Mouse (Mus musculus): Measurements from ENCODE around the gene Slc35g2. TPM values are rescaled to one million over a fixed set of nuclear protein-coding genes. Genes with fewer than 3 reads are reported as not detected.

The Slc35g2 gene
- polyA plus RNA-seq, 1 experiment = 0.95 TPM

DNA sequence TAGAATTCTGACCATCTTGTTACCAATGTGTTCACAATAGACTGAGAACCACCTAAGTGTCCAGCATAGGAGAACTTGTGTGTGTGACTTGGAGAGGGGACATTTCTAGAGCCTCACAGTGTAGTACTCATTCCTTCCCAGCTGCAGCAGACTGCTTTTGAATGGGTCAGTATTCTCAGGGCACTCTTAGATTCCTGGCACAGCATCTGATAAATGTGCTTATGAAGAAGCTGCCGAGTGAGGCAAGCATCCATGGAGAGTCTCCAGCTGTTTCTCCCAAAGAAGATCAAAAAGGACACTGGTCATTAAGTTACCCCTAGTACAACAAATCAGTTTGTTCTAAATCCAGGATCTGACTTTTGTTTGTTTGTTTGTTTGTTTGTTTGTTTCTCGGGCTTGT, 2.4 kb upstream of the Slc35g2 start:
- WGBS = 73% methylated on average over 2 of the region's 2 CpGs
- no peak for TF ChIP-seq CTCF (IDR thresholded peaks at IDR 0.05; ENCODE audit: control insufficient read depth, insufficient read depth, low read length)
- no peak for TF ChIP-seq POLR2A (IDR thresholded peaks at IDR 0.05; ENCODE audit: borderline replicate concordance, control insufficient read depth, low read depth, low read length)
- Histone ChIP-seq H3K27ac (ENCODE audit: control insufficient read depth, insufficient read depth, low read depth, low read length, poor library complexity) (no peak overlapping the region), H3K4me1 (ENCODE audit: control insufficient read depth, insufficient read depth, low read length) (no peaks in the 10 kb centered on the region), H3K4me3 (replicated peaks; ENCODE audit: control insufficient read depth, low read depth, low read length) (no peak overlapping the region)

- no peak overlapping the region for H3K27ac ChIP-seq (ENCODE audit: control insufficient read depth, insufficient read depth, low read depth, low read length, poor library complexity)
- TF ChIP-seq POLR2A (IDR thresholded peaks at IDR 0.05; ENCODE audit: borderline replicate concordance, control insufficient read depth, low read depth, low read length) = no peak
- H3K4me3 ChIP-seq (replicated peaks; ENCODE audit: control insufficient read depth, low read depth, low read length) = no peak overlapping the region
- 89% methylated on average over 1 of the region's 1 CpGs for WGBS
- H3K4me1 ChIP-seq (ENCODE audit: control insufficient read depth, insufficient read depth, low read length) = no peaks in the 10 kb centered on the region
Measured at GRCm38 (mm10) chr9:100571511-100571910, 621 bp upstream of the Slc35g2 start.

- H3K4me3 ChIP-seq (replicated peaks; ENCODE audit: control insufficient read depth, low read depth, low read length) = peak overlapping the region; percentile 47
- 7% methylated on average over 32 of the region's 32 CpGs for WGBS
- TF ChIP-seq CTCF (IDR thresholded peaks at IDR 0.05; ENCODE audit: control insufficient read depth, insufficient read depth, low read length) = no peak
Measured at GRCm38 (mm10) chr9:100569798-100570625, 878 bp downstream of the Slc35g2 start.

DNA sequence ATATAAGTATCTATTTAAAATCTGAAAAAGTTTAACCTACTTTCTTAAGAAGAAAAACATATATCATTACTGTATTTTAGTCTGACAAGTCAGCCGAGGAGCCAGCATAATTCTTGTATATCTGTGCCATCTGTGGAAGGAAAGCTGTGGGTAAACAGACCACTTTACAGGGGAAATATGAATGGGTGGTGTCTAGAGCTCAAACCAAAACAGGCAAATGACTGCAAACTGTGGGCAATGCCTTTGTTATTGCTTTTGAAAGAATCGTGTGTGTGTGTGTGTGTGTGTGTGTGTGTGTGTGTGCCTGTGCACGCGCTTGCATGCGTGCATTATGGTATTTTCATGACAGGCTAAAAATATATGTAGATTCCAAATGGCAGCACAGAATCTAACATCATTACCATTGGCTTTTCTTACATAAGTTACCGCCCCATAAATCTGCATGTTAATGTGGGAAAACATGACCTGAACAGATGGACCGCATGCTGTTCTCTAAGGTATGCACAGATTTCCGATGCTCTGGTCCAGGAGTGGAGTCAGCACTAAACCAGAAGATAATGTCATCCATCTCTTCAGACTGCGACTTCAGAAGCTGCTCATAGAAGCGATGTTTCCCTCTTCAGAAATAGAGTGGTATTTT, 10.5 kb downstream of the Slc35g2 start:
- no peak for TF ChIP-seq CTCF (IDR thresholded peaks at IDR 0.05; ENCODE audit: control insufficient read depth, insufficient read depth, low read length)
- TF ChIP-seq POLR2A (IDR thresholded peaks at IDR 0.05; ENCODE audit: borderline replicate concordance, control insufficient read depth, low read depth, low read length) = no peak
- 75% methylated on average over 10 of the region's 10 CpGs for WGBS

More at GRCm38 (mm10) chr9:100569798-100570625, 878 bp downstream of the Slc35g2 start:
- H3K27ac ChIP-seq (ENCODE audit: control insufficient read depth, insufficient read depth, low read depth, low read length, poor library complexity) = no peak overlapping the region; the same call in 1 of the 2 replicates
- no peaks in the 10 kb centered on the region for H3K4me1 ChIP-seq (ENCODE audit: control insufficient read depth, insufficient read depth, low read length)

DNA sequence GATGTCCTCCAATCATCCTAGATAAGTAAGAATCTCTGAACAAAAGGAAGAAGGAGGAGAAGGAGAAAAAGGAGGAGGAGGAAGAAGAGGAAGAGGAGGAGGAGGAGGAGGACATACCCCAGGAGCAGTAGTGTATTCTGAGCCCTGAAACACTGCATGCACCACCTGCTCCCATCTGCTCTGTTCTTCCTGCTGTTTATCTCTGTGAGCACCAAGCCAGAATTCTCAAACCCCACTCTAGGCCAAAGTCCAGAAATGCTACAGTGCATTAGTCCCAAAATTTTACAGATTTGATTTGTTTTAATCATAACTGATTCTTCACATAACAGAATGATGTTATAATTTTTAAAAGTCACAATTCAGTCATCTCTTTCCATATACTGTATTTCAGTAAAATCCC, 11.9 kb downstream of the Slc35g2 start:
- Histone ChIP-seq H3K27ac (ENCODE audit: control insufficient read depth, insufficient read depth, low read depth, low read length, poor library complexity) (no peak overlapping the region), H3K4me3 (replicated peaks; ENCODE audit: control insufficient read depth, low read depth, low read length) (no peak overlapping the region), H3K4me1 (ENCODE audit: control insufficient read depth, insufficient read depth, low read length) (no peaks in the 10 kb centered on the region)
- TF ChIP-seq CTCF (IDR thresholded peaks at IDR 0.05; ENCODE audit: control insufficient read depth, insufficient read depth, low read length) (no peak), POLR2A (IDR thresholded peaks at IDR 0.05; ENCODE audit: borderline replicate concordance, control insufficient read depth, low read depth, low read length) (no peak)

More for the DNA sequence above, 10.5 kb downstream of the Slc35g2 start:
- no peak overlapping the region for H3K4me3 ChIP-seq (replicated peaks; ENCODE audit: control insufficient read depth, low read depth, low read length)
- no peaks in the 10 kb centered on the region for H3K4me1 ChIP-seq (ENCODE audit: control insufficient read depth, insufficient read depth, low read length)
- no peak overlapping the region for H3K27ac ChIP-seq (ENCODE audit: control insufficient read depth, insufficient read depth, low read depth, low read length, poor library complexity)

- Histone ChIP-seq H3K27ac (ENCODE audit: control insufficient read depth, insufficient read depth, low read depth, low read length, poor library complexity) (no peak overlapping the region), H3K4me1 (ENCODE audit: control insufficient read depth, insufficient read depth, low read length) (no peaks in the 10 kb centered on the region), H3K4me3 (replicated peaks; ENCODE audit: control insufficient read depth, low read depth, low read length) (no peak overlapping the region)
- WGBS = 71% methylated on average over 4 of the region's 4 CpGs
- TF ChIP-seq CTCF (IDR thresholded peaks at IDR 0.05; ENCODE audit: control insufficient read depth, insufficient read depth, low read length) = no peak
- TF ChIP-seq POLR2A (IDR thresholded peaks at IDR 0.05; ENCODE audit: borderline replicate concordance, control insufficient read depth, low read depth, low read length) = no peak
Measured at GRCm38 (mm10) chr9:100558023-100558573, 12.8 kb downstream of the Slc35g2 start.

- no peak overlapping the region for H3K4me3 ChIP-seq (replicated peaks; ENCODE audit: control insufficient read depth, low read depth, low read length)
- H3K27ac ChIP-seq (ENCODE audit: control insufficient read depth, insufficient read depth, low read depth, low read length, poor library complexity) = no peak overlapping the region
- WGBS = 82% methylated on average over 5 of the region's 5 CpGs
- no peaks in the 10 kb centered on the region for H3K4me1 ChIP-seq (ENCODE audit: control insufficient read depth, insufficient read depth, low read length)
- TF ChIP-seq CTCF (IDR thresholded peaks at IDR 0.05; ENCODE audit: control insufficient read depth, insufficient read depth, low read length) (no peak), POLR2A (IDR thresholded peaks at IDR 0.05; ENCODE audit: borderline replicate concordance, control insufficient read depth, low read depth, low read length) (no peak)
Measured at GRCm38 (mm10) chr9:100555686-100556085, 15.2 kb downstream of the Slc35g2 start.

DNA sequence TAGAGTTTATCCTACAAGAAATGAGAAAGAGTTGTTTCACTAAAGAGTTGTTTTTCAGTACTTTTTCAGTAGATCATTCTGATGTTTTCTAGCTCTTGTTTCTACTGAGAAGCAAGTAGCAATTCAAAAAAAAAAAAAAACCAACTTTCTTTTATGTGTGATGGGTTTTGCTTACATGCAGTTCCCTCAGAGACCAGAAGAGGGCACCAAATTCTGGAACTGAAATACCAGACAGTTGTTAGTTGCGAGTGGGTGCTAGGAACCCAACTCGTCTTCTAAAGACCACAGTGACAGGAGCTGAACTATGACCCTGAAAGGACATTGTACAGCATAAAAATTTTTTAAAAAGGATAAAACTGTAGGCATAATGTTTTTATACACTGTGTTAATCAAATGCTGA, 22.6 kb downstream of the Slc35g2 start:
- H3K4me1 ChIP-seq (ENCODE audit: control insufficient read depth, insufficient read depth, low read length) = no peaks in the 10 kb centered on the region
- TF ChIP-seq POLR2A (IDR thresholded peaks at IDR 0.05; ENCODE audit: borderline replicate concordance, control insufficient read depth, low read depth, low read length) (no peak), CTCF (IDR thresholded peaks at IDR 0.05; ENCODE audit: control insufficient read depth, insufficient read depth, low read length) (no peak)
- WGBS = 92% methylated on average over 2 of the region's 2 CpGs
- H3K27ac ChIP-seq (ENCODE audit: control insufficient read depth, insufficient read depth, low read depth, low read length, poor library complexity) = no peak overlapping the region
- no peak overlapping the region for H3K4me3 ChIP-seq (replicated peaks; ENCODE audit: control insufficient read depth, low read depth, low read length)

All from bone marrow, adult 2 months (tissue).